Mouse (Mus musculus) embryo, embryonic 10.5 days (tissue): ENCODE measurements around the gene Cutal.

ENCODE experiments used
- DNase-seq: peaks from one replicate; pipeline ENCODE4 v3.0.0-alpha.2; 2015; ENCODE audit warnings: low spot score

Cutal gene

DNA sequence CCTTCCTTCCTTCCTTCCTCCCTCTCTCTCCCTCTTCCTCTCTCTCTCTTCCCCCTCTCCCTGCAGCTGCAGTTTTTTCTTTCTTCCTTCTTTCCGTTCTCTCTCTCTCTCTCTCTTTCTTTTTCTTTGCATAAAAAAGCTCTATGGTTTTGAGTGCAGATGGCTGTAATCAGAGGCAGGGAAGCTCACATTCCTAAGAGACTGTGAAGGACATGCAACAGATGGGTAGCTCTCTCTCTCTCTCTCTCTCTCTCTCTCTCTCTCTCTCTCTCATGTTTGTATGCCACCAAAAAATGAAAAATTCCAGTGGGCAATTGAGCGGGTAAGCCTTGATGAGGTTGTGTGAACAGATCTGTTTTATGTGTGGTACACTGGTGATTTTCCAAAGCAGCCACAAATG, 10.0 kb downstream of the Cutal start:
- DNase-seq = no peak

DNA sequence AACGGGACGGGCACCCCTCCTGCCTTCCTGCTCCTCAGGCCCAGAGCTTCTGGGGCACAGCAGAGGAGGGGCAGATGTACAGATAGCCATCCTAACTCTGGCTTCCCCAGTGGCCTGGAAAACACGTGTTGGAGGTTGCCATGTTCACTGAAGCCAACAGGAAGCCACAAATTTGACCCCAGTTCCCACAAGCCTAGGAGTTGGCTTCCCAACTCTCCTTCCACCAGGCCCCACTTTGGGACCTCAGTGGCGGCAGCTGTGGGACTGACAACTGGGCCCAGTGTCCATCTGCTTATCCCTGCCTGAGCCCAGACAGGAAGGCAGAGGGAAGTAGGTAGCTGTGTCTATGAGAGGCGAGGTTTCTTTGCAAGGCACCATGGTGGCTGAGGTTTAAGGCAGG, 19.8 kb downstream of the Cutal start:
- no peak for DNase-seq

DNA sequence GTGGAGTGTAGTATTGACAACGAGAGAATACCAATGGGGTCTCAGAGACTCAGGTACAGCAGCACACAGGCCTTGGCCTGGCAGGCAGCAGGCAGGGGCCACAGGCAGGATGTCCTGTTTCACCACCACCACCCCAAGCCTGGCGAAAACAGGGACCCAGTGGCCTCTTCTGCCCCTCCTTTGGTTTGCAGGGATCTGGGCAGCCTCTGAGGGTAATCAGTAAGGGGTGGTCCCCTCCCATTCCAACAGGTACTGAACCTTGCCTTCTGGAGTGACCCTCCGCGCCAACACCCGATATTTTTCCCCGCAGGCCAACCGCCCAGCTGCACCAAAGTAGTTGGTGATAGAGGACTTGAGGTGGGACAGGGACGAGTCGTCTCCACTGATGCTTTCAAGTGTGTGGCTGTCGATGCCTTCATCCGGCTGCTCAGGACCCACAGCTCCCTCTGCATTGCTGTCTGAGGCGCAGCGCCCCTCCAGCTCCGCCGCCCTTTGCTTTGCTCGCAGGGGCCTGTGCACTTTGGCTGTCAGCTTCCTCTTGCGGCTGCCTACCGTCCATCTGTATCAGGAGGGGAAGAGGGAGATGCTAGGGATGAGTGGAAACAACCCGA, 21.4 kb downstream of the Cutal start:
- no peak for DNase-seq

DNA sequence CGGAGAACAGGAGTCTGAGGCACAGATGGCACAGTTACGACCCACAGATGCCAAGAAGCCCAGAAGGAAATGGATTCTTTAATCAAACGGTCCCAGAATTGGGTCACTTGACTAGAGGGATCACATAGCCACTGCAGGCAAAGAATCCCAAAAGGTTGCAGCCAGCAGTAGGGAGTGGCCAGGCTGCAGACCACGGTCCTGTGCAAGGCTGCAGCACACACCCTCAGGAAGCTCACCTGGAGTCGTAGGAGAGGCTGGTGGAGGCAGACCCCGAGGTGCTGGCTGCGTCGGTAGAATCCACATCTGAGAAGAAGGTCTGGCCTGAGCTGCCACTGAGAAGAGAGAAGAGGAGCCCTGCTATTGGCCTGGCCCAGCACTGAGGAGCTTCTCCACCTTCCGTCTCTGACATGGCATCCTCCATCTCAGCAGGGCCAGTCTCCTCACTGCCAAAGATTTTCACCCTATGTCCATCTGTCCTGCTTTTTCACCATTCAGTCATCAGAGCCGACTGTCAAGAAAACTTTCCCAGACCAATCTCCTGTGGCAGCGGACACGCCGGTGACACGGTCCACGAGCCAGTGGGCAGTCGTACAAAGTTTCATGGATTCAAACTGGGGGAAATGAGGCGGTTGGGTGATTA, 22.7 kb downstream of the Cutal start:
- DNase-seq = no peak

DNA sequence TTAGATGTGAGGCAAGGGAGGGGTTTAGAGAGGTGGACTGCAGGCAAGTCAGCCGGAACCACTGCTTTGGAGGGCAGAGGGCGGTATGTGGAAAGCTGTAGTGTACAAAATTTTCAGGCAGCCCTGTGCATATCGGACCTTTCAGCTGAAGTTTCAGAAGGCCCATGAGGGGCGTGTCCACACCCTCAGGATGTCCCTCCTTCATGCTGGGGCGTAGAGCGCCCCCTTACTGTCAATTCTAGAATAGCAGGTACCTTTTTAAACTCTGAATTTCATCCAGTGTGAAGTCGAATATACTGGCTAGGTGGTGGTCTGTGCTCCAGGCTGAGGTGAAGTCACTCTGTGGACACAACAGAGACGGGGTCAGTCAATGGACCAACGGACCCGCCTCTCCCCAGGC, 23.6 kb downstream of the Cutal start:
- peak; percentile 70 for DNase-seq

DNA sequence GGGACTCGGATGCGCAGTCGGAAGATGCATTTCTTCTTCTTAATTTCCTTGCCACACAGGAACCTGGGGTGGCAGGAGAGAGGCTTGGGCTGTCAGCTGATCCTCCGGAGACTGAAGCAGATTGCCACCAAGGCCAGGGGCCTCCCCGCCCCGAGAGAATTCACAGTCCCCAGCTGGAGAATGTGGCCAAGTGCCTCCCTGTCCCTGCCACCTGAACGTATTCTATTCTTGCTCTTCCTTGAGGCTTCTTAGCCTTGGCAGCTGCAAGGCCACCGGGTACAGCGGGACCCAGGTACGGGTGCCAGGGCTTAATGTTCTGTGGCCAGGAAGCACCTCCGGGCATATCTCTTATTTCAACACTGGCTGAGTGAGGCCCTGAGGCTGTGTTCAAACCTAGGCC, 25.5 kb downstream of the Cutal start:
- DNase-seq = no peak

DNA sequence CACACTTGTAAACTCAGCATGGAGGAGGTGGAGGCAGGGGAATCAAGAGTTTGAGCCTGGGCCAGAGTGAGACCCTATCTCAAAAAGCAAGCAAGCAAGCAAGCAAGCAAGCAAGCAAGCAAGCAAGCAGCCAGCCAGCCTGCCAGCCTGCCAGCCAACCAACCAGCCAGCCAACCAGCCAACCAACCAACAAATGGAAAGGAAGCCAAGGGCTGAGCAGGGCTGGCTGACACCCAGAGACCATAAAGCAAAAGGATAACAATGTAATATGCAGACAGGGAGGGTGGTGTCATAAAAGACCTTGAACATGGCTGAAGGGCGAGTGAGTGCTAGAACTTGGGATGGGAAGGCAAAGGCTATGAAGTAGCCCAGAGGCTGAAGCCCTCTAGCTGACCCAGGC, 26.2 kb downstream of the Cutal start:
- no peak for DNase-seq

DNA sequence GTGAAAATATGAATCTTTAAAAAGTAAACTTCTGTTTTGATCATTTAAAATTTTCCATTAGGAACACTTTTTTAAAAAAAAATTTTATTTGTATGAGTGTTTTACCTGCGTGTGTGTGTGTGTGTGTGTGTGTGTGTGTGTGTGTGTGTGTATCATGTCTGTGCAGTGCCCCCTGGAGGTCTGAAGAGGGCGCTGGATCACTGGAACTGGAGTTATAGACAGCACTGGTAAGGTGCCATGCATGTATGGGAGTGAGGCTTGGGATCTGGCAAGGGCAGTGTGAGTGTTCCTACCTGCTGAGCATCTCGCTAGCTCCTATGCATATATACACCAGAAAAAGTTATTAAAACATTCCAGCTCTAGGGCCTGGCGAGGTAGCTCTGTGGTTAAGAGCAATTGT, 27.5 kb downstream of the Cutal start:
- DNase-seq = no peak

DNA sequence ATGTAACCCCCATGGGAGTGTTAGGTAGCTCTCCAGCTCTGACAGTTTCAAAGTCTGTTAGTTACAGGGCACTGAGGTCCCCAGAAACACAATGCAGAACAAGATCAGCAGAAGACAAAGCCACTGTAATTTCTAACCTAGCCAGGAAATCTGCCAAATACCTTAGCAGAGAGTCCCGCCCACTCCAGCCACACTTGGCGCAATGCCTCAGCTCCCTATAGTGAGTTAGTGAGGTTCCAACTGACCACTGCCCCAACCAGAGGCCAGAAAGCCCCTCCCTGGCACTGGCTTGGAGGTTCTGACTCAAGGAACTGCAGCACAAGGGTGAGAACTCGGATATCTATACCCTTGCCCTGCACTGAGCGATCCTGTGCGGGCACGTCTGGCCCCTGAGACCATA, 28.5 kb downstream of the Cutal start:
- no peak for DNase-seq

DNA sequence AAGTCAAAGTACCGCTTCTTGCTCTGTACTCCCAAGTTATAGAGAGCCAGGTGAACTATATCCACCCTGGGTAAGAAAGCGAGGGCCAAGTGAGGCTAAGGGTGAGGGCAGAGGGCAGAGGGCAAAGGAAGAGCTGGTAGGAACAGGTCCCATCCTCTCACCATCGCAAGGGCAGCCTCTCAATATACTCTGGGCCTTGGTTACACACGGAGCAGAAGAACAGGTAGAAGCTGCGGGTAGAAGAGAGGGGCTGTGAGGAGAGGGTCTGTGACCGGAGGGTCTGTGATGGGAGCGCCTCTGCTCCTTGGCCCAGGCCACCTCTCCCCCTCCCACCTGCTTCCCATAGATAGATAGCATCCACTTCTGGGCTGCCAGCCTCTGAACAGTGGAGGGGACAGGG, 29.0 kb downstream of the Cutal start:
- DNase-seq = no peak

DNA sequence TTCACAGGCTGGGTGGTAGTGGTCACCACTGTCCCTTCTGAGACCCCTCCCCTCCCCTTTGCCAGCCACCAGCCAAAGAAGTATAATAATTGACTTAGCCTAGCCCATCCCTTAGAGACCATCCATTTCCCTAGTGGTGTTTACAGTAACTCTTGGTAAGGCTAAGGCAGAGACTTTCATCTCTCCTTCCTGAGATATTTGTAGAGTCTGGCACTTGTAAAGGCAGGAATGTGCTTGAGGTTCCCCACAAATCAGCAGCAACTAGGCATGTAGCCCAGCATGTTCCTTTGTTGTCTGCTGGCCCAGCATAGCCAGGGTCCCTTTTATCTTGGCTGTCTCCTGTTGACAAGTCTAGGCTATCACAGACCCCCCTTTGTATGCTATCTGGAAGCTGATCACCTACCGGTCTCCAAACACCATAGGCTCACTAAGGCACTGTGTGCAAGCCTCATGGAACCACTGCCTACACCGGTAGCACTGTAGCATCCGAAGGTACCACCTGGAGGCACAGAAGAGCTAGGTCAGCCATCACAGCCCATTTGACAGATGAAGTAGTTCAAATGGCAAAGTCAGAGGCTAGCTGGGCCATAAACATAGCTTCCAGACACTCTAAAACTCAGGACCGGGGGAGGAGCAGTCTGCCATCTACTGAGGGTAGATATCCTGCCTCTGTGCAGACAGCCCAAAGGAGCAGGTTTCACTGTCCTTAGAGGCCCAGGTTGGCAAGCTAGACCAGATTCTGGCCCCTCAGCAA, 29.6 kb downstream of the Cutal start:
- DNase-seq = no peak

DNA sequence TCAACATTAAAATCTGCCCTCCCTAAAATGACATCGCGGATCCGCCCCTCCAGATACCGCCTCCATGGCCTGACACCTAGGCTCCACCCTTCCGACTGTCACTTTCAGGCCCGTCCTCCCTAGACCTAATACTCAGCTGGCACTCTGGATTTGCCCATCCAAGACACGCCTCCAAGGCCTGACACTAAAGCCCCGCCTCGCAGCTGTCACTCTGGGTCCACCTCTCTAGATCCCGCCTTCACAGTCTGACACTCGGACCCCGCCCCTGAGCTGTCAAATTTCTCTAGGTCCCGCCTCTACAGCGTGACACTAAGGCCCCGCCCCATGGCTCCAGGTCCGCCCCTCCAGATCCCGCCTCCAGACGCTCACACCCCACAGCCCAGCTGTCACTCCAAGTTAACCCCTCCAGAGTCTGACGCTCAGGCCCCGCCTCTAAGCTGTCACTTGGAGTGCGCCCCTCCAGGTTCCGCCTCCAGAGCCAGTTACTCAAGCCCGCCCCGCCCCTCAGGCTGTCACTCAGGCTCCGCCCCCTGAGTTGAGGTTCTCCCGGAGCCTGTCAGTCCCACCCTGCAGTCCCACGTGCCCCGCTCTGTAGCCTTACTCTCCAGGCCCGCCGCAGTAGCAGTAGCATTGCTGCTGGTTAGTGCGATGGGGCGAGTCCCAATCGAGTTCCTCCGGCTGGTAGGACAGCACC, 30.8 kb downstream of the Cutal start:
- peak; percentile 100 for DNase-seq

DNA sequence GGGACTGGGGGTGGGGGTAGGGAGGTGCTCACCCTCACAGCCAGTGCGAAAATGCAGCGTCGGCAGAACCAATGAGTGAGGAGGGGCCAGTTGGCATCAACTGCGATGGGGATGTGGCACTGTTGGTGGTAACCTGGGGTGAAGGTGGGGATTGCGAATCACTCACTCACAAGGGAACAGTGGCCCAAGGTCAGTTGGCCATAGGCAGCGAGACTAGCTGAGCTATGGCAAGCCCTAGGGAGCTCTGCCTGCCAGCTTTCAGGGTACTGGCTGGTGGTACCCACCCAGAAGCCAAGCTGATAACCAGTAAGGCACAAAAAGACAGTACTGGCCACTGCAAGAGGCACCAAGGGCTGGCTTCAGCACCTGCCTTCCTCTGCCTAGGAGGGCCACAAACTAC, 32.2 kb downstream of the Cutal start:
- no peak for DNase-seq

DNA sequence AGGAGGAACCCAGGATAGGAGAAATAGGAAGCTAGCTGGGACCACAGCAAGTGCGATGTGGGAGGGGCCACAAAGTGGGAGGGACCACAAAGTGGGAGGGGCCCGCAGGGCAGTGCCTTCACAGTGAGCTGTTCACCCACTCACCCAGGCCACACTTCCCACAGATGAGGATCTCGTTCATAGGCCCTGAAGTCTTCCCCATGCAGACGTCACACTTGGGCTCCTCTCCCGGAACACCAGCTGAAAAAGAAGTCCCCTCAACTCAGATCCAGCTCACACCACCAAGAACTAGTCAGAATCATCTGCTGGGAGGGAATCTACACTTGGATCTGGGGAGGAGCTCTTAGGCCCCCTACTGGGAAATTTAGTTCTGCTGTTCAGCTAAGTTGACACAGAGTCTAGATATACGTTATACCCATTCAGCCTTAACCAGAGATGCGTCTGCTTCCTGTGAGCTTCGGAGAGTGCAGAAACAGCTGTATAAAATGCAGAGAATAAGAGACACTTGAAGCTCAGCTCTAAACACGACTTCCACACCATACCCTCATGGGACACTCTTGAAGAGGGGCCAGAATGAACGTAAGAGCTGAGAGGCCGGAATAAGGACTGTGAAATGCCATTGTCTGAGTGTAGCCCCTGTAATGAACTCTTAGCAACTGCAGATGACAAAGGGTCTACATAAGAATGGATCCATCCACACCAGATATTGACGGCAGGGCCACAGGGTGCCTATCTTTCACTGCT, 32.8 kb downstream of the Cutal start:
- no peak for DNase-seq

DNA sequence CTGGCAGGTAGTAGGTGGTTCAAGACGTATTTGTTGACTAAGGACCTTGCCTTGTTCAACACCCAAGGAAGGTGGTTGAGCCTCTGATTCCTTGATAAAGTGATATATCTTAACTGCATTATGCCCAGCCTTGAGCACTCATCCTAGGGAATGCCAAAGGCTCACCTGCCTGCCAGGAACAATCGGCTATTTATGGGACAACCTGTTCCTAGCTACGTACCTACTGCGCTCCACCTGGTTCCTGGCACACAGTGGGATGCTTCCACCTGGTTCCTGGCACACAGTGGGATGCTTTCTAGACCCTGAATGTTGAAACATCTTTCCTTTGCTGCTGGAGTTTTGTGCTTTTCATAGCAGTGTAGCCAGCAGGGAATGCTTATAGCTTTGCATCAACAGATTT, 35.5 kb downstream of the Cutal start:
- DNase-seq = no peak

DNA sequence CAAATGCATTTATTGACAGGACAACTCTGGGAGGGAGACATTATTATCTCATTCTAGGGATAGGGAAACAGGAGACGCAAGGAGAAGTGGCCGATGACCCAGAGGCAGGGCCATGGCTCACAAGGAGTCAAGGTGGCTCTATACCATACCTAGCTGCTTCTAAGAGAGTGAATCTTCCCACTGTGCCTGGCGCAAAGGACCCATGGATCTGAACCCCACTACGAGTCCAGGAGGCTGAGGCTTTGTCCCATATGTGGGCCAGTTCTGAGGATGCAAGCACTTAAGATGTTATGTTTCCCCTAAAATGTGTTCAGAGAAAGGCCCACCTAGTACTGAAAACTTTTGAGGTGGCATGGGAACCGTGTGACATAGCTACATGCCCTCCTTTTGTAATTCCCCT, 37.7 kb downstream of the Cutal start:
- no peak for DNase-seq

DNA sequence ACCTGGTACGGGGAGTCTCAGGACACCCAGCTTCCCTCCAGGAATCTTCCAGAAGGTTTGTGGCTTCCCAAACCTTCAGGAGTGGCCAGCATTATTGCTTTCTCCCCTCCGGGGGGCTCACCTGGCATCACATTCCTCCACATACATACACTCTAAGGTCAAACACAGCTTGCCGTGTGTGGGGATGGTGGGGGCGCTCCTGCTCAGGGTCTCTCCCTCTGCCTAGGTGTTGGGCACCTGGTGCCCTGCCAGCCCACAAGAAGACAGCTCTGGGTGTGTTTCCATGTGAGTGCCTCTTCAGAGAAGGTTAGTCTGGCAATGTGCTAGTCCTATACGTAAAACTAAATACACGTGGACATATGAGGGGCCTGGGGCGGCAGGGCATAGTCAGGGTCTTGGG, 38.4 kb downstream of the Cutal start:
- peak; percentile 9 for DNase-seq

DNA sequence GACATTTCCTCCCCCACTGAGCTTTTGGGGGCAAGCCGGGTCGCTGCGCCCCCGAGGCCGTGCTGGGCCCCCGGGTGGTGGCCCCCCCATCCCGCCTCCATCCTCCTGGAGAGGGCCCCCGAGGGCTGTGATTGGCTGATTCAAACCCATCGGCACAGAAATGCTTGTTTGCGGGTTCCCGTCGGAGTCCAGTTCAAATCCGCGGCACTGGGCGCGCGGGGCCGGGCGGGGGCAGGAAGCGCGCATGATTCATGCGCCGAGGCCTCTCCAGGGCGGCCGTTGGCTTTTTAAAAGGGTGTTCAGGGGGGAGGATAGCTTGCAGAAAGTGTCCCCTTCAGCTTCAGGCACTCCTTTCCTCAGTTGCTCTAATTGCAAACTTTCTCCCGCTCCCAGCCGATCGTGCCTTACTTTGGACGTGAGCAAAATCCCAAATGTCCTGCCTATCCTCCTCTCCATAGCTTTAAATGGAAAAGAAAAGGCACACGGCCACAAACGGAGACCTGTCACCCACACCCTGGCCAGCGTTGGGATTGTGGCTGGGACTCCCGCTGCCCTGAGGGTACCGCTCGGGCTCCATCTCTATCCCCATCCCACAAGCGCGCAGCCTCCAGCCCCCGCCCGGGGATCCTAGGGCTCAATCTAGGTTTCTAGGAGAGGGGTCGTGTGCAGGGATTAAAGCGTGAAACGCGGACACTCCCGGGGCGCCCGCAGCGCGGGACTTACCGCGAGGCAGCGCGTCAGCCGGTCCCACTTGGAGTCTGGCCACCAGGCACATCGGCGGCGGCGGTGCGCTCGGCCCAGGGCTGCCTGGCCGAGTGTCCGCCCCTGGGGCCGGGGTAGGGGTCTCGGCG, 39.2 kb downstream of the Cutal start, which contains the start of gene Phf19:
Gene Phf19, minus strand, starts transcription at position 809 of the 851 bp plus-strand sequence.
- DNase-seq = peak; percentile 38

DNA sequence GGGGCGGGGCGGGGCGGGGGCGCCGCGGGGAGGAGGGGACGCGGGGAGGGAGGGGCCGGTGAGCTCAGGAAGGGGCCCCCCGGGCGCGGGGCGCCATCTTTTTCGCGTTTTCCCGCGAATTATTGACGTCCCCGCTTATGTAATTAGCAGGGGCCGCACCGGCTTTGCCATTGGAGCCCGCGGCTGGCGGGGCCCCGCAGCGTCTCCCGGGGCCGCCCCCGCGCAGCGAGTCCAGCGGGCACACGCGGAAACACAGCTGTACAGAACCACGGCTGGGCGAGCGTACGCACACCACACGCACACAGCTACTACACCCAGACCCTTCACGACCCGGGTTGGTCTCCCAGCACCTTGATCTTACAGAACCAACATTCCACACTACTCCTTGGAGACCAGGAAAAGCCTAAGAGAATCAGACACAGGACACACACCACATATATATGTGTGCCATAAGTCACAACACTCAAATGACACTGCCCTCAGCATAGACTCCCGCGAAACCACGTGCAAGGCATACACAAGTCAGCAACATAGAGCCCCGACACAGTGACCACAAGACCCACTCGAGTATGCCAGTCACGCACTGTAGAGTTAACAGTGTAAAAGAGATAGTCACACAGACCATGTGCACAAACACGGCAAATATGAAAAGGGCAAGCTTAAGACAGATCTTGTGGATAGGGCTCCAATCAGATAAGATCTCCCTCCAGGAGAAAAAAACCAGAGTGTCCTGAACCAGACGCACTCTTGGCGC, 40.0 kb downstream of the Cutal start:
- peak; percentile 19 for DNase-seq

DNA sequence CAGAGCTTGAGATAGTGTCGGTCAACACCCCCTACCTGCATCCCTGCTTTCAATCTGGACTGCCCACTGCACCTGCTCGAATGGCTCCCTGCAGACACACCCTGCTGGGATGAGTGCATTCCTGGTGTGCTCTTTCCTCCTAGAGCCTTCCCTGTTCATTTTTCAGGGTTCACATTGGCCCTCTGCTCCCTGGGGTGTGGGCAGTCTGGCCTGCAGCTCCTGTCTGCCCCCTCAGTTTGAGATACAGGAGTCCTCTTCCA, 40.6 kb downstream of the Cutal start:
- DNase-seq = no peak

DNA sequence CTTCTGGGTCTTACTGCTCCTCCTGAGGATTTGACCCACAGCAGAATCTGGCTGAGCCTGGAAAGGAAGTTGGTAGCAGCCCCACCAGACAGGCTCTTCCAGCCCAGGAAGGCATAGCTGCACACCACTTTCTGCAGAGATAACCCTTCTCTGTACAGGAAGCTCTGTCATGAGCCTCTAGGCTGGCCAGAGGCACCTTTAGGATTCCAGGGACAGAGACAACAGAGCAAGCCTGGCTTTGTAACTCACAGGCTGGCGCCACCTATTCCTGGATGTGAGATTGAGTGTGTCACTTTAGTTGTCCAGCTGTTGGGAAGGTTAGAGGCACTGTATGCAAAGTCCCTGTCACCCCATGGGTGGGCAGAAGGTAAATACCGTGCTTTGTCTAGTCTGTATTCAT, 40.9 kb downstream of the Cutal start:
- DNase-seq = no peak
